Mouse (Mus musculus): ENCODE measurements around the gene Adgrd1. TPM values are rescaled to one million over a fixed set of nuclear protein-coding genes. Genes with fewer than 3 reads are reported as not detected.
A peak's percentile ranks its signal among the peaks of the same experiment; 100 is the strongest.

Gene Adgrd1
- polyA plus RNA-seq (2014; fragmentation: Nextera tagmentation; extraction: Ambion mirVana): not detected in 2 replicates

- Histone ChIP-seq H3K27ac (ENCODE audit: low read depth, low read length) (no peak within 1 kb of the TSS), H3K9ac (ENCODE audit: low read depth, low read length) (no peak within 1 kb of the TSS), H3K9me3 (ENCODE audit: control insufficient read depth, low read length) (no peaks in the 10 kb centered on the region), H3K4me3 (ENCODE audit: low read depth, low read length) (no peak within 1 kb of the TSS), H3K4me1 (replicated peaks; ENCODE audit: control insufficient read depth, insufficient read depth, low read length) (no peaks in the 10 kb centered on the region), H3K27me3 (replicated peaks; ENCODE audit: control insufficient read depth, insufficient read depth, low read length) (no peaks in the 10 kb centered on the region), H3K36me3 (ENCODE audit: control insufficient read depth, insufficient read depth, low read length) (no peaks in the 10 kb centered on the region), H3K4me2 (no peak within 1 kb of the TSS)
- no peak for ATAC-seq (replicated peaks; ENCODE audit: low FRiP score)
- 41% methylated on average over 6 of the region's 6 CpGs for WGBS
- DNase-seq (ENCODE audit: low spot score): no peak
These were observed at the start of gene Adgrd1 for GRCm38 (mm10) chr5:129096511-129096910. Gene Adgrd1 (plus strand): TSS chr5:129096750.

GRCm38 (mm10) chr5:129049372-129049771, 47.2 kb upstream of the Adgrd1 start:
- Histone ChIP-seq H3K9me3 (ENCODE audit: control insufficient read depth, low read length) (no peaks in the 10 kb centered on the region), H3K4me3 (ENCODE audit: low read depth, low read length) (no peak overlapping the region), H3K4me2 (no peak overlapping the region), H3K27me3 (replicated peaks; ENCODE audit: control insufficient read depth, insufficient read depth, low read length) (no peaks in the 10 kb centered on the region), H3K9ac (ENCODE audit: low read depth, low read length) (no peak overlapping the region), H3K4me1 (replicated peaks; ENCODE audit: control insufficient read depth, insufficient read depth, low read length) (no peaks in the 10 kb centered on the region), H3K36me3 (ENCODE audit: control insufficient read depth, insufficient read depth, low read length) (no peaks in the 10 kb centered on the region), H3K27ac (ENCODE audit: low read depth, low read length) (no peak overlapping the region)
- ATAC-seq (replicated peaks; ENCODE audit: low FRiP score) (no peak), DNase-seq (ENCODE audit: low spot score) (no peak)
- WGBS: 79% methylated on average over 9 of the region's 9 CpGs

- Histone ChIP-seq H3K4me1 (replicated peaks; ENCODE audit: control insufficient read depth, insufficient read depth, low read length) (no peaks in the 10 kb centered on the region), H3K4me3 (ENCODE audit: low read depth, low read length) (no peak overlapping the region), H3K4me2 (no peak overlapping the region), H3K9me3 (ENCODE audit: control insufficient read depth, low read length) (no peaks in the 10 kb centered on the region), H3K36me3 (ENCODE audit: control insufficient read depth, insufficient read depth, low read length) (no peaks in the 10 kb centered on the region), H3K27me3 (replicated peaks; ENCODE audit: control insufficient read depth, insufficient read depth, low read length) (no peaks in the 10 kb centered on the region), H3K27ac (ENCODE audit: low read depth, low read length) (no peak overlapping the region), H3K9ac (ENCODE audit: low read depth, low read length) (no peak overlapping the region)
- ATAC-seq (replicated peaks; ENCODE audit: low FRiP score) (no peak), DNase-seq (ENCODE audit: low spot score) (no peak)
- WGBS: 72% methylated on average over 3 of the region's 3 CpGs
These were observed 44.6 kb upstream of the Adgrd1 start for GRCm38 (mm10) chr5:129051910-129052309.

GRCm38 (mm10) chr5:129052636-129053355, 43.8 kb upstream of the Adgrd1 start:
- Histone ChIP-seq H3K4me1 (replicated peaks; ENCODE audit: control insufficient read depth, insufficient read depth, low read length) (no peaks in the 10 kb centered on the region), H3K27ac (ENCODE audit: low read depth, low read length) (no peak overlapping the region), H3K4me2 (no peak overlapping the region), H3K9ac (ENCODE audit: low read depth, low read length) (no peak overlapping the region), H3K27me3 (replicated peaks; ENCODE audit: control insufficient read depth, insufficient read depth, low read length) (no peaks in the 10 kb centered on the region), H3K4me3 (ENCODE audit: low read depth, low read length) (no peak overlapping the region), H3K9me3 (ENCODE audit: control insufficient read depth, low read length) (no peaks in the 10 kb centered on the region), H3K36me3 (ENCODE audit: control insufficient read depth, insufficient read depth, low read length) (no peaks in the 10 kb centered on the region)
- 43% methylated on average over 20 of the region's 20 CpGs for WGBS
- no peak for ATAC-seq (replicated peaks; ENCODE audit: low FRiP score)
- no peak for DNase-seq (ENCODE audit: low spot score)

- Histone ChIP-seq H3K4me2 (no peak overlapping the region), H3K27me3 (replicated peaks; ENCODE audit: control insufficient read depth, insufficient read depth, low read length) (no peaks in the 10 kb centered on the region), H3K9ac (ENCODE audit: low read depth, low read length) (no peak overlapping the region), H3K4me1 (replicated peaks; ENCODE audit: control insufficient read depth, insufficient read depth, low read length) (no peaks in the 10 kb centered on the region), H3K9me3 (ENCODE audit: control insufficient read depth, low read length) (no peaks in the 10 kb centered on the region), H3K27ac (ENCODE audit: low read depth, low read length) (no peak overlapping the region), H3K36me3 (ENCODE audit: control insufficient read depth, insufficient read depth, low read length) (no peaks in the 10 kb centered on the region), H3K4me3 (ENCODE audit: low read depth, low read length) (no peak overlapping the region)
- DNase-seq (ENCODE audit: low spot score) (no peak), ATAC-seq (replicated peaks; ENCODE audit: low FRiP score) (no peak)
- WGBS: 70% methylated on average over 9 of the region's 9 CpGs
These were observed 41.8 kb upstream of the Adgrd1 start for GRCm38 (mm10) chr5:129054675-129055284.

GRCm38 (mm10) chr5:129059116-129059515, 37.4 kb upstream of the Adgrd1 start:
- WGBS: 72% methylated on average over 3 of the region's 3 CpGs
- Histone ChIP-seq H3K4me2 (no peak overlapping the region), H3K9ac (ENCODE audit: low read depth, low read length) (no peak overlapping the region), H3K27ac (ENCODE audit: low read depth, low read length) (no peak overlapping the region), H3K27me3 (replicated peaks; ENCODE audit: control insufficient read depth, insufficient read depth, low read length) (no peaks in the 10 kb centered on the region; the same call in 1 of the 2 replicates), H3K9me3 (ENCODE audit: control insufficient read depth, low read length) (no peaks in the 10 kb centered on the region), H3K36me3 (ENCODE audit: control insufficient read depth, insufficient read depth, low read length) (no peaks in the 10 kb centered on the region), H3K4me3 (ENCODE audit: low read depth, low read length) (no peak overlapping the region), H3K4me1 (replicated peaks; ENCODE audit: control insufficient read depth, insufficient read depth, low read length) (no peaks in the 10 kb centered on the region)
- DNase-seq (ENCODE audit: low spot score): no peak
- no peak for ATAC-seq (replicated peaks; ENCODE audit: low FRiP score)

GRCm38 (mm10) chr5:129061579-129061978, 35.0 kb upstream of the Adgrd1 start:
- H3K27me3 ChIP-seq (replicated peaks; ENCODE audit: control insufficient read depth, insufficient read depth, low read length): no peaks in the 10 kb centered on the region; the same call in 1 of the 2 replicates

GRCm38 (mm10) chr5:129063037-129063791, 33.3 kb upstream of the Adgrd1 start:
- Histone ChIP-seq H3K9ac (ENCODE audit: low read depth, low read length) (no peak overlapping the region), H3K9me3 (ENCODE audit: control insufficient read depth, low read length) (no peaks in the 10 kb centered on the region), H3K4me2 (no peak overlapping the region), H3K4me3 (ENCODE audit: low read depth, low read length) (no peak overlapping the region), H3K36me3 (ENCODE audit: control insufficient read depth, insufficient read depth, low read length) (no peaks in the 10 kb centered on the region), H3K27me3 (replicated peaks; ENCODE audit: control insufficient read depth, insufficient read depth, low read length) (no peaks in the 10 kb centered on the region; the same call in 1 of the 2 replicates), H3K4me1 (replicated peaks; ENCODE audit: control insufficient read depth, insufficient read depth, low read length) (no peaks in the 10 kb centered on the region), H3K27ac (ENCODE audit: low read depth, low read length) (no peak overlapping the region)
- ATAC-seq (replicated peaks; ENCODE audit: low FRiP score) (no peak; the same call in 1 of the 2 replicates), DNase-seq (ENCODE audit: low spot score) (peak; percentile 71)
- 12% methylated on average over 21 of the region's 21 CpGs for WGBS

More at GRCm38 (mm10) chr5:129061579-129061978, 35.0 kb upstream of the Adgrd1 start:
- Histone ChIP-seq H3K4me3 (ENCODE audit: low read depth, low read length) (no peak overlapping the region), H3K9ac (ENCODE audit: low read depth, low read length) (no peak overlapping the region), H3K27ac (ENCODE audit: low read depth, low read length) (no peak overlapping the region), H3K36me3 (ENCODE audit: control insufficient read depth, insufficient read depth, low read length) (no peaks in the 10 kb centered on the region), H3K4me1 (replicated peaks; ENCODE audit: control insufficient read depth, insufficient read depth, low read length) (no peaks in the 10 kb centered on the region), H3K9me3 (ENCODE audit: control insufficient read depth, low read length) (no peaks in the 10 kb centered on the region), H3K4me2 (no peak overlapping the region)
- no peak for DNase-seq (ENCODE audit: low spot score)
- no peak for ATAC-seq (replicated peaks; ENCODE audit: low FRiP score)
- 23% methylated on average over 13 of the region's 13 CpGs for WGBS
